Comparison of ENCODE assay signal across 12 mouse cellular contexts in the genomic region with DNA sequence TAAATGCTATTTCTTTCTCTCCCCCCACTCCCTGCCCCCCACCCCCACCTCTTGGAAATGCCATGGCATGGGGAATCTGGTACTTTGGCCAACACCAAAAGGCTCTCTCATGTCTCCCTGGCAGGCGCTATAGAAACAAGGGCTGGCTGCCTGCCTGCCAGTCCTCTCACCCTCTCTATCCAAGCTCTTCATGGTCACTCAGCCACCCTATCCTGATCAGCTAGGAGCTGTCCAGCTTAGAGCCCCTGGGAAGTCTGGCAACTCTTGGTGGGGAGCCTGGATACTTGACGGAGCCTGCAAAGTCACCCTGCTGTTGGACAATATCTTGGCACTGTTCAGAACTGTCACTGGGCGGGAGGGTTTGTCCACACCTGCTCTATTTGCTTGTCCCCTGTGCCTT. TPM values are rescaled to one million over a fixed set of nuclear protein-coding genes. Genes with fewer than 3 reads are reported as not detected.
DNase-seq lines count a peak whose midpoint lies in the region; ATAC-seq and TF ChIP-seq lines count a peak whose summit lies in the region.
"Had no signal": no experiment of that assay in that cellular context is flagged by ENCODE, and none has a peak within 500 bp of the region (broad histone marks: within the 10 kb centered on the region; RNA-seq: fewer than 3 reads in every experiment).

No protein-coding gene starts in this region.

- peaks cover 30% of the 10 kb centered on the region for H3K4me1 ChIP-seq in limb, embryonic 15.5 days
- H3K4me1 ChIP-seq in limb, embryonic 10.5 days, result peaks cover 21% of the 10 kb centered on the region

- 57% methylated on average over 3 of the region's 3 CpGs for WGBS in limb, embryonic 15.5 days
- WGBS in limb, embryonic 10.5 days, result 61% methylated on average over 3 of the region's 3 CpGs

- 0 out of 2 replicates have a peak overlapping the region, but pooled peaks have one; percentile 13 for H3K27ac ChIP-seq in limb, embryonic 15.5 days
- no peak overlapping the region for H3K27ac ChIP-seq in limb, embryonic 10.5 days

- no peak overlapping the region for H3K9ac ChIP-seq in limb, embryonic 15.5 days

- peak; percentile 91 for DNase-seq in heart, adult 11 months
- no peak for DNase-seq in heart, postnatal 25 days (ENCODE audit: low spot score)
- no peak for DNase-seq in limb, embryonic 10.5 days (ENCODE audit: low spot score)
- peak; percentile 35 for DNase-seq in brain, embryonic 14.5 days (ENCODE audit: low read depth)
- peak; percentile 50 to 54 for DNase-seq in cerebellum, postnatal 10 days
- no peak for DNase-seq in urinary bladder, adult 18-20 months (ENCODE audit: low spot score in 2 of 2)
- DNase-seq: spleen, adult 18-20 months had no signal

- no peak overlapping the region for H3K4me2 ChIP-seq in limb, embryonic 15.5 days
- H3K4me2 ChIP-seq: liver, embryonic 11.5 days had no signal

- intact Hi-C loops in heart, postnatal 25 days (cut with DNase I), result no loop called here

- H3K4me3 ChIP-seq in limb, embryonic 15.5 days, result no peak overlapping the region
- no peak overlapping the region for H3K4me3 ChIP-seq in limb, embryonic 10.5 days
- H3K4me3 ChIP-seq: hindbrain, embryonic 10.5 days had no signal

- H3K27me3 ChIP-seq in limb, embryonic 15.5 days, result no peaks in the 10 kb centered on the region
- H3K27me3 ChIP-seq in limb, embryonic 10.5 days (ENCODE audit: low read depth, poor library complexity, severe bottlenecking), result no peaks in the 10 kb centered on the region
- H3K27me3 ChIP-seq: CH12.LX had no signal

- no peaks in the 10 kb centered on the region for H3K9me3 ChIP-seq in limb, embryonic 15.5 days
- H3K9me3 ChIP-seq in limb, embryonic 10.5 days (replicated peaks), result no peaks in the 10 kb centered on the region
- H3K9me3 ChIP-seq: hindbrain, embryonic 10.5 days had no signal

- no peak for TF ChIP-seq POLR2A in brain, embryonic 14.5 days (IDR thresholded peaks at IDR 0.05; ENCODE audit: borderline replicate concordance, extremely low read depth, insufficient read depth, insufficient read length, poor library complexity, severe bottlenecking)

- ATAC-seq in limb, embryonic 15.5 days (ENCODE audit: insufficient number of reproducible peaks, low FRiP score, low TSS enrichment, low read depth), result no peak
- ATAC-seq: forebrain, embryonic 16.5 days had no signal

- no peaks in the 10 kb centered on the region for H3K36me3 ChIP-seq in limb, embryonic 15.5 days
- no peaks in the 10 kb centered on the region for H3K36me3 ChIP-seq in limb, embryonic 10.5 days
- H3K36me3 ChIP-seq: hindbrain, embryonic 10.5 days had no signal

- TF ChIP-seq CTCF in brain, embryonic 14.5 days (IDR thresholded peaks at IDR 0.05; ENCODE audit: borderline replicate concordance, extremely low read depth, insufficient read depth, insufficient read length), result no peak

RNA-seq across cellular contexts. Expression of a gene that starts 24.6 kb away (rescaled TPM):
- 1 to 10 TPM; 1.1 to 1.2 TPM for total RNA-seq in heart, postnatal 25 days (2021)
- 3.9 and 4.4 TPM in 2 replicates for polyA plus RNA-seq in limb, embryonic 15.5 days (2015; fragmentation: Nextera tagmentation; extraction: Ambion mirVana)
- polyA plus RNA-seq in limb, embryonic 10.5 days (2016; fragmentation: Nextera tagmentation; extraction: Ambion mirVana), result 0.39 and 0.60 TPM in 2 replicates
- 10.2 and 11.6 TPM in 2 replicates for polyA plus RNA-seq in brain, embryonic 14.5 days (2012; rRNA removed)

Comparison
In these comparisons a context has a peak if more than half of its experiments do, and no peak if none do; other contexts are left out.
1. DNase-seq: peak in heart, adult 11 months (single experiment), brain, embryonic 14.5 days (single experiment) and cerebellum, postnatal 10 days (2 of 2); none in heart, postnatal 25 days (single experiment), limb, embryonic 10.5 days (single experiment) and urinary bladder, adult 18-20 months (0 of 2).